Mouse (Mus musculus): ENCODE data around the gene Rrp9.

GRCm38 (mm10) chr9:106452821-106453220, 22.9 kb upstream of the Rrp9 start:
- TF ChIP-seq CTCF (conservative IDR thresholded peaks at IDR 0.05 in 1 of 2, IDR thresholded peaks at IDR 0.05 in 1 of 2; ENCODE audit: low read depth in 2 of 2, low read length in 2 of 2) = no peak
- TF ChIP-seq POLR2A (IDR thresholded peaks at IDR 0.05; ENCODE audit: low read depth, low read length) = no peak

Data from CH12.LX (cell line).